Mouse (Mus musculus) E14TG2a.4 (cell line): ENCODE measurements around the gene Kdm4b.

Source experiments
- CTCF ChIP-seq: conservative IDR thresholded peaks from 2 replicates; pipeline ENCODE4 v1.5.1; 2014; ENCODE audit warnings: low read length
- POU5F1 ChIP-seq: IDR thresholded peaks from 2 replicates; pipeline ENCODE4 v1.6.1; 2014; ENCODE audit warnings: low read length, borderline replicate concordance

DNA sequence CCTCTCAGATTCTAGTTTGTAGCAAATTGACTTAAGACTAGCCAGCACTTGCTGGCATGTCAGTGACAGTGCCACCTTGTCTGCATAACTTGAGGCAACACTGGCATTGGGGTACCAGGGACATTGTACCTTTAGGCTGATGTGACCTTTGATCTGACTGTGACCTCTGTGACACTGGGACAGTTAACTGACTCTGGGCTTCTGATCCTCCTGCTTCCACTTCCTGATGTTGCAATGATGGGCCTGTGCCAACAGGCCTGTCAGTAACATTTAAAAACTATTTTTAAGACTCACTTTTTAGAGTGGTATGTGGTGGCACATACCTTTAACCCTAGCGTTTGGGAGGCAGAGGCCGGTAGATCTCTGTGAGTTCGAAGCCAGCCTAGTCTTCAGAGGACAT lies 79.5 kb downstream of the Kdm4b start:
- no peak for TF ChIP-seq CTCF
- TF ChIP-seq POU5F1: no peak
